In genomic region chr5:124112531-124112930, GRCm38 (mm10) we compare ENCODE assay signal across 8 mouse cellular contexts. TPM values are rescaled to one million over a fixed set of nuclear protein-coding genes. Genes with fewer than 3 reads are reported as not detected.
DNase-seq lines count a peak whose midpoint lies in the region; ATAC-seq and TF ChIP-seq lines count a peak whose summit lies in the region.

No protein-coding gene starts in this region.

- H3K27ac ChIP-seq in heart, embryonic 10.5 days, result peak overlapping the region; percentile 97
- H3K27ac ChIP-seq in MEL (ENCODE audit: control insufficient read depth, low read depth, low read length), result 0 out of 2 replicates have a peak overlapping the region, but pooled peaks have one; percentile 6
- peak overlapping the region; percentile 85; the same call in 1 of the 2 replicates for H3K27ac ChIP-seq in forebrain, embryonic 12.5 days
- peak overlapping the region; percentile 21; the same call in 1 of the 2 replicates for H3K27ac ChIP-seq in limb, embryonic 11.5 days (replicated peaks; ENCODE audit: low read depth, low read length)
- peak overlapping the region; percentile 88 for H3K27ac ChIP-seq in midbrain, embryonic 13.5 days

- no peak for DNase-seq in heart, embryonic 10.5 days (ENCODE audit: low spot score)
- DNase-seq in heart, postnatal 14 days, result no peak
- DNase-seq in MEL (ENCODE audit: low read depth, low spot score), result no peak
- DNase-seq in limb, embryonic 11.5 days (ENCODE audit: low spot score), result no peak
- no peak for DNase-seq in right cerebral cortex, postnatal 10 days (ENCODE audit: low spot score in 2 of 2)
- DNase-seq in right cerebral cortex, postnatal 4 days, result no peak

- peak overlapping the region; percentile 94 for H3K4me3 ChIP-seq in heart, embryonic 10.5 days
- H3K4me3 ChIP-seq in MEL (ENCODE audit: control insufficient read depth in 1 of 2, insufficient read depth in 1 of 2, low read depth in 2 of 2, low read length in 2 of 2), result peak overlapping the region; percentile 71 to 77
- peak overlapping the region; percentile 85 for H3K4me3 ChIP-seq in forebrain, embryonic 12.5 days (replicated peaks)
- peak overlapping the region; percentile 87 for H3K4me3 ChIP-seq in limb, embryonic 11.5 days (ENCODE audit: low read depth, low read length)
- H3K4me3 ChIP-seq in midbrain, embryonic 13.5 days (replicated peaks), result peak overlapping the region; percentile 82

- TF ChIP-seq RAD21 in MEL (IDR thresholded peaks at IDR 0.05; ENCODE audit: low read depth, low read length), result no peak

- no peak for TF ChIP-seq EP300 in MEL (IDR thresholded peaks at IDR 0.05; ENCODE audit: low read depth in 1 of 2, low read length in 2 of 2)

- TF ChIP-seq POLR2A in MEL (IDR thresholded peaks at IDR 0.05; ENCODE audit: control insufficient read depth in 1 of 2, insufficient read depth in 1 of 2, low read depth in 1 of 2, low read length in 2 of 2, poor library complexity in 1 of 2), result no peak

- no peak; the same call in 1 of the 2 replicates for ATAC-seq in forebrain, embryonic 12.5 days (ENCODE audit: low FRiP score)
- ATAC-seq in limb, embryonic 11.5 days (ENCODE audit: insufficient number of reproducible peaks, low FRiP score, low TSS enrichment, low read depth), result no peak
- no peak for ATAC-seq in midbrain, embryonic 13.5 days

- peaks cover 45% of the 10 kb centered on the region for H3K79me2 ChIP-seq in MEL (ENCODE audit: control insufficient read depth, insufficient read depth, low read length, poor library complexity)

- intact Hi-C loops in heart, postnatal 14 days (cut with DNase I), result no loop called here

- H3K36me3 ChIP-seq in heart, embryonic 10.5 days, result peaks cover 21% of the 10 kb centered on the region
- 0 out of 4 replicates have a peak, but pooled peaks cover 0 to 4% of the 10 kb centered on the region in 2 experiments for H3K36me3 ChIP-seq in MEL (ENCODE audit: control insufficient read depth in 1 of 2, insufficient read depth in 2 of 2, low read length in 2 of 2)
- peaks cover 11% of the 10 kb centered on the region for H3K36me3 ChIP-seq in forebrain, embryonic 12.5 days (replicated peaks)
- H3K36me3 ChIP-seq in limb, embryonic 11.5 days (ENCODE audit: control insufficient read depth, insufficient read depth, low read length), result no peaks in the 10 kb centered on the region; the same call in 1 of the 2 replicates
- H3K36me3 ChIP-seq in midbrain, embryonic 13.5 days, result peaks cover 6% of the 10 kb centered on the region

- H3K4me1 ChIP-seq in heart, embryonic 10.5 days, result peaks cover 47% of the 10 kb centered on the region
- H3K4me1 ChIP-seq in MEL (ENCODE audit: control insufficient read depth in 1 of 2, insufficient read depth in 2 of 2, low read length in 2 of 2), result peaks cover 0 to 15% of the 10 kb centered on the region in 2 experiments; a peak in 3 of 4 replicates
- peaks cover 40% of the 10 kb centered on the region for H3K4me1 ChIP-seq in forebrain, embryonic 12.5 days
- H3K4me1 ChIP-seq in limb, embryonic 11.5 days (ENCODE audit: control insufficient read depth, insufficient read depth, low read length), result peaks cover 8% of the 10 kb centered on the region
- H3K4me1 ChIP-seq in midbrain, embryonic 13.5 days (replicated peaks), result peaks cover 39% of the 10 kb centered on the region

- H3K9me3 ChIP-seq in heart, embryonic 10.5 days, result no peaks in the 10 kb centered on the region
- no peaks in the 10 kb centered on the region for H3K9me3 ChIP-seq in MEL (replicated peaks; ENCODE audit: insufficient read depth, low read length)
- no peaks in the 10 kb centered on the region for H3K9me3 ChIP-seq in forebrain, embryonic 12.5 days
- H3K9me3 ChIP-seq in limb, embryonic 11.5 days (ENCODE audit: control insufficient read depth, low read length), result no peaks in the 10 kb centered on the region
- no peaks in the 10 kb centered on the region for H3K9me3 ChIP-seq in midbrain, embryonic 13.5 days

- H3K27me3 ChIP-seq in heart, embryonic 10.5 days (ENCODE audit: insufficient read depth, poor library complexity, severe bottlenecking), result no peaks in the 10 kb centered on the region
- H3K27me3 ChIP-seq in MEL (ENCODE audit: control insufficient read depth in 1 of 2, insufficient read depth in 2 of 2, low read length in 2 of 2), result no peaks in the 10 kb centered on the region
- no peaks in the 10 kb centered on the region for H3K27me3 ChIP-seq in forebrain, embryonic 12.5 days
- no peaks in the 10 kb centered on the region for H3K27me3 ChIP-seq in limb, embryonic 11.5 days (ENCODE audit: control insufficient read depth, insufficient read depth, low read length)
- H3K27me3 ChIP-seq in midbrain, embryonic 13.5 days, result no peaks in the 10 kb centered on the region

- H3K4me2 ChIP-seq in forebrain, embryonic 12.5 days, result peak overlapping the region; percentile 93
- H3K4me2 ChIP-seq in limb, embryonic 11.5 days (ENCODE audit: low read depth, severe bottlenecking), result peak overlapping the region; percentile 92
- H3K4me2 ChIP-seq in midbrain, embryonic 13.5 days (replicated peaks), result peak overlapping the region; percentile 76

- WGBS in heart, embryonic 10.5 days, result under 1% methylated on average over 18 of the region's 18 CpGs
- 3% methylated on average over 18 of the region's 18 CpGs for WGBS in forebrain, embryonic 12.5 days
- under 1% methylated on average over 18 of the region's 18 CpGs for WGBS in limb, embryonic 11.5 days
- 1% methylated on average over 18 of the region's 18 CpGs for WGBS in midbrain, embryonic 13.5 days

- no peak for TF ChIP-seq CTCF in MEL (IDR thresholded peaks at IDR 0.05 in 2 of 3, conservative IDR thresholded peaks at IDR 0.05 in 1 of 3; ENCODE audit: control insufficient read depth in 1 of 3, insufficient read depth in 1 of 3, low read depth in 2 of 3, low read length in 3 of 3, poor library complexity in 1 of 3, severe bottlenecking in 1 of 3)

- H3K9ac ChIP-seq in MEL (ENCODE audit: control insufficient read depth, low read depth, low read length, poor library complexity, severe bottlenecking), result peak overlapping the region; percentile 83
- H3K9ac ChIP-seq in forebrain, embryonic 12.5 days, result peak overlapping the region; percentile 80
- peak overlapping the region; percentile 64 for H3K9ac ChIP-seq in limb, embryonic 11.5 days (ENCODE audit: low read length)
- H3K9ac ChIP-seq in midbrain, embryonic 13.5 days (replicated peaks), result peak overlapping the region; percentile 81

TF ChIP-seq in MEL, 35 proteins besides CTCF, POLR2A, EP300 and RAD21:
- TF ChIP-seq RCOR1 (IDR thresholded peaks at IDR 0.05; ENCODE audit: low read depth, low read length) (no peak), CHD2 (IDR thresholded peaks at IDR 0.05; ENCODE audit: low read length) (no peak), MYB (IDR thresholded peaks at IDR 0.05; ENCODE audit: low read depth, low read length) (no peak), TBP (IDR thresholded peaks at IDR 0.05; ENCODE audit: low read depth, low read length) (no peak), POLR2AphosphoS2 (IDR thresholded peaks at IDR 0.05; ENCODE audit: low read length) (no peak), MAFK (IDR thresholded peaks at IDR 0.05; ENCODE audit: borderline replicate concordance, low read depth, low read length) (no peak), TAL1 (IDR thresholded peaks at IDR 0.05; ENCODE audit: low read length) (no peak), USF1 (IDR thresholded peaks at IDR 0.05; ENCODE audit: low read depth, low read length) (no peak), MAZ (IDR thresholded peaks at IDR 0.05; ENCODE audit: low read depth, low read length) (no peak), ETS1 (IDR thresholded peaks at IDR 0.05; ENCODE audit: low read depth, low read length) (no peak), MAX (IDR thresholded peaks at IDR 0.05; ENCODE audit: low read length) (no peak), USF2 (IDR thresholded peaks at IDR 0.05; ENCODE audit: borderline replicate concordance in 1 of 2, insufficient read depth in 1 of 2, low read depth in 1 of 2, low read length in 2 of 2) (no peak), NELFE (IDR thresholded peaks at IDR 0.05; ENCODE audit: low read depth, low read length) (no peak), ZNF384 (IDR thresholded peaks at IDR 0.05; ENCODE audit: low read depth, low read length) (no peak), ZMIZ1 (IDR thresholded peaks at IDR 0.05; ENCODE audit: low read depth, low read length) (no peak)

RNA-seq across cellular contexts. Expression of gene Ogfod2, which starts 0.4 kb away (rescaled TPM):
- polyA plus RNA-seq in heart, embryonic 10.5 days (2016; fragmentation: Nextera tagmentation; extraction: Ambion mirVana), result 19.6 and 20.1 TPM in 2 replicates
- total RNA-seq in heart, postnatal 14 days (2021), result 10 to 100 TPM; 13.0 to 13.3 TPM
- 37.9 and 39.8 TPM in 2 replicates for total RNA-seq in MEL (2012; rRNA removed)
- polyA plus RNA-seq in MEL (2012; ENCODE audit: insufficient read depth in 1 of 2, insufficient read length in 2 of 2, low read depth in 1 of 2, low replicate concordance in 2 of 2, missing spikeins in 1 of 2), result 10 to 100 TPM in 1 of 2 experiments, not detected in 1; 51.2 TPM
- polyA plus RNA-seq in forebrain, embryonic 12.5 days (2016; fragmentation: Nextera tagmentation; extraction: Ambion mirVana), result 17.7 and 19.1 TPM in 2 replicates
- 8.0 and 11.5 TPM in 2 replicates for polyA plus RNA-seq in limb, embryonic 11.5 days (2014; fragmentation: Nextera tagmentation; extraction: Ambion mirVana)
- polyA plus RNA-seq in midbrain, embryonic 13.5 days (2015; fragmentation: Nextera tagmentation; extraction: Ambion mirVana), result 25.4 and 30.6 TPM in 2 replicates

RNA-seq across cellular contexts. Expression of gene Arl6ip4, which starts 3.4 kb away (rescaled TPM):
- polyA plus RNA-seq in heart, embryonic 10.5 days (2016; fragmentation: Nextera tagmentation; extraction: Ambion mirVana), result 86.9 and 116 TPM in 2 replicates
- 10 to 100 TPM; 42.1 to 49.0 TPM for total RNA-seq in heart, postnatal 14 days (2021)
- 57.8 and 60.4 TPM in 2 replicates for total RNA-seq in MEL (2012; rRNA removed)
- polyA plus RNA-seq in MEL (2012; ENCODE audit: insufficient read depth in 1 of 2, insufficient read length in 2 of 2, low read depth in 1 of 2, low replicate concordance in 2 of 2, missing spikeins in 1 of 2), result 100 to 1,000 TPM in 1 of 2 experiments, not detected in 1; 128 TPM
- polyA plus RNA-seq in forebrain, embryonic 12.5 days (2016; fragmentation: Nextera tagmentation; extraction: Ambion mirVana), result 92.7 and 97.1 TPM in 2 replicates
- 116 TPM in 2 replicates for polyA plus RNA-seq in limb, embryonic 11.5 days (2014; fragmentation: Nextera tagmentation; extraction: Ambion mirVana)
- polyA plus RNA-seq in midbrain, embryonic 13.5 days (2015; fragmentation: Nextera tagmentation; extraction: Ambion mirVana), result 82.3 and 85.8 TPM in 2 replicates

RNA-seq across cellular contexts. Expression of gene Abcb9, which starts 16.9 kb away (rescaled TPM):
- polyA plus RNA-seq in heart, embryonic 10.5 days (2016; fragmentation: Nextera tagmentation; extraction: Ambion mirVana), result 0.89 and 2.4 TPM in 2 replicates
- 1 to 10 TPM; 7.8 to 9.9 TPM for total RNA-seq in heart, postnatal 14 days (2021)
- 2.1 and 2.4 TPM in 2 replicates for total RNA-seq in MEL (2012; rRNA removed)
- 1 to 10 TPM in 1 of 2 experiments, not detected in 1; 8.1 TPM for polyA plus RNA-seq in MEL (2012; ENCODE audit: insufficient read depth in 1 of 2, insufficient read length in 2 of 2, low read depth in 1 of 2, low replicate concordance in 2 of 2, missing spikeins in 1 of 2)
- polyA plus RNA-seq in forebrain, embryonic 12.5 days (2016; fragmentation: Nextera tagmentation; extraction: Ambion mirVana), result 2.9 and 3.3 TPM in 2 replicates
- 0.20 and 0.47 TPM in 2 replicates for polyA plus RNA-seq in limb, embryonic 11.5 days (2014; fragmentation: Nextera tagmentation; extraction: Ambion mirVana)
- 4.7 and 4.9 TPM in 2 replicates for polyA plus RNA-seq in midbrain, embryonic 13.5 days (2015; fragmentation: Nextera tagmentation; extraction: Ambion mirVana)

Comparison
In these comparisons a context has a peak if more than half of its experiments do, and no peak if none do; other contexts are left out.
1. H3K27ac ChIP-seq: peak in every context shown above with its lines; median percentile 97 in heart, embryonic 10.5 days; 88 in midbrain, embryonic 13.5 days; 85 in forebrain, embryonic 12.5 days; 21 in limb, embryonic 11.5 days; 6 in MEL.